Mouse (Mus musculus): ENCODE data around the gene Olfr713.

The Olfr713 gene

DNA sequence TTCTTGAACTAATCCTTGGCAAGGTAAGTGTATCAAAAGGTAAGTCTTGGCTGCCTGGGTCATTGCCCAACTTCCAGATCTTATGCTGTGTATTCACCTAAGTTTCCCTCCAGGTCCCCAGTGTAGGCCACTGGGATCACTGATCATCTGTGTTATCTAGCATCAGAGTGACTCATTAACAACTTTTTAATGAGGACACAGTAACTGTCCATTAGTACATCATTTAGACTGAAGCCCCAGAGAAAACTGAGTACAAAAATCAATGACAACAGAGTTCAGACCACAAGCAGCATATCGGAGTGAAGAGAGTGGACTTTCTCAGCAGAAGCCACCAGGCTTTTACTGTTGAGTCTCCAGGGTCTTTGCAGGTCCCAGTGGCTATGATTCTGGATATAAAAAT is at the start of gene Olfr713:
Gene Olfr713, plus strand, starts transcription at position 301 of the 400 bp plus-strand sequence.
- no peak for DNase-seq

DNA sequence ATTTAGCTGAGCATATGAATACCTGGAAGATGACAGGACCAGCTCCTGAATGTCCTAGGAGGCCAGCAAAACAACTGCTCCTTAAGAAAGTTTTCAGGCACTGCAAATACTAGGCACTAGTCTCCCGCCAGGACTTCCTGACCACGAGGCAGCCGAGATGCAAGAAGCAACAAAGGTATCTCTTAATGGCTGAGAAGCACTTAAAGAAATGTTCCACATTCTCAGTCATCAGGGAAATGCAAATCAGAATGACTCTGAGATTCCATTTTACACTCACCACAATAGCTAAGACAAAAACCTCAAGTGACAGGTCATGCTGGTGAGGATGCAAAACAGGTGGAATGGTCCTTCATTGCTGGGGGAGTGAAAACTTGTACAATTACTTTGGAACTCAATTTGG is 45.7 kb upstream of the Olfr713 start:
- no peak for DNase-seq

DNA sequence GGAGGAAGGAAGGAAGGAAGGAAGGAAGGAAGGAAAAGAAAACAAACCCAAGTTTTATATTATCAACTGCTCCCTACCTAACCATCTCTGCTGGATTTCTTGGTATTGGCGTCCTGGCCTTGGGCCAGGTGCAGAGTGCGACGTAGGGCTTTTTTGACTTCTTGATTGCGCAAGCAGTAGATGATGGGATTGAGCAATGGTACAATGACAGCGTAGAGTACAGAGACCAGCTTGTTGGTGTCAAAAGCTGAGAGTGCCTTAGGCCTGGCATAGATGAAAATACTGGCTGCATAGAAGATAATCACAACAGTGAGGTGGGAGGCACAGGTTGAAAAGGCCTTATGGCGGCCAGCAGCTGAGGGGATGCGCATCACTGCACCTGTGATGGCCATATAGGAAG is 30.2 kb upstream of the Olfr713 start:
- no peak for DNase-seq

DNA sequence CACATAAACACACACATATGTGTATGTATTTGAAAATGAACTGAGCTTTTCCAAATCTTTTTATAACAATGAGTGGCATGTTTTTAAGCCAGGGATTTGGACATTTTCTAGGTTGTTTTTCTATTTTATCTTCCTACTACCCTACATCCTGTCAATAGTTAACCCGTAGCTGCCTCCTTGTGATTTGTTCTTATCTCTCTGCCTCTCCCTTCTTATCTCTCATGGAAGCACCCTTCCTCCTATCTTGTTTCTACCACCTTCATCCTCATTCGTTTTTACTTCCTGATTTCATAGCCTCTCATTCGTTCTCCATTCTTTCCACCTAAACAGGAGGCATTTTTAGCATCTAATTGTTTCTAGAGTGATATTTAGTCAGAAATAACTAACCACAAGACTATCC is 26.8 kb upstream of the Olfr713 start:
- no peak for DNase-seq

DNA sequence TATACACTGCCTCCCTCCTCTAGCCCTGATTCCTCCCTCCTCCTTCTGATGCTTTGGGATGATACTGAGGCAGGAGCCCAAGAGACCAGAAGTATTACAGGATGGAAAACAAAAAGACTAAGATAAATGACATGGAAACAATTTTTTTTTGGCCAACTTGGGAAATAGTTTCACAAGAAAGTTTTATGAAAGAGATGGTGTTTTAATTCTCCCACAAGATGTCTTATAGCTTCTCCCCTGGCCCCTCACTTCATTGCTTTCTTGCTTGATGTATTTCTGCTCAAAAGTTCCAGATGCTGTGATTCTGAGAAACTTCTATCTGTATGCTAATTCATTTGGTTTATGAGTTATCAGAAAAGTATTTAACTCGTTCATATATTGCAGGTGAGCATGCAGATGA is 25.0 kb upstream of the Olfr713 start, which contains the start of gene Olfr2:
Gene Olfr2, minus strand, starts transcription at position 101 of the 400 bp plus-strand sequence.
- DNase-seq, result no peak

DNA sequence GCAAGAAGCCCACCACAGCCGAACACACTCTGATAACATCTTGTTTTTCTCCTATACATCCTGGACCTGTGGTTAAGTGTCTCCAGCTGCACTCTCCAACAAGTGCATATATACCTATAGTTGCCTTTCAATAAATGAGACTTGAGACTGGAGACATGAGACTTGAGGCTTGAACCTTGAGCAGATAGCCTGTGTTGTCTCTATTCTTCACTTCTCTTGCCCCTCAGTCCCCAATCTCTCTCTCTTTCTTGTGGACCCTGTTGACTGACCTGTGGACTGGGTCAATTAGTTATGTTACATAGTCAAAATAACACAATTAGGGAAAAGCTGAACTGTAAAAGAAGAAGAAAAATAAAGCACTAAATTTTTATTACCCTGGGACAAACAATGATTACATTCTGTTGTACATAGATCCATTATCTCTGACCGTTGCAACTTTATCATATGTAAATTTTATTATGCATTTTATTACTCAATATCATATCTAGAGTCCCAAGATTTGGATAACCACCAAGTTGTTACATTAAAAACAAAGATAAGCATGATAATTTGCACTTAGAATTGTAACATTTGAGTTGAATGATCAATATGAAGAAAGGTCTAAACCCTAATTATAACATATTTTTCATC is 9.1 kb downstream of the Olfr713 start:
- no peak for DNase-seq

DNA sequence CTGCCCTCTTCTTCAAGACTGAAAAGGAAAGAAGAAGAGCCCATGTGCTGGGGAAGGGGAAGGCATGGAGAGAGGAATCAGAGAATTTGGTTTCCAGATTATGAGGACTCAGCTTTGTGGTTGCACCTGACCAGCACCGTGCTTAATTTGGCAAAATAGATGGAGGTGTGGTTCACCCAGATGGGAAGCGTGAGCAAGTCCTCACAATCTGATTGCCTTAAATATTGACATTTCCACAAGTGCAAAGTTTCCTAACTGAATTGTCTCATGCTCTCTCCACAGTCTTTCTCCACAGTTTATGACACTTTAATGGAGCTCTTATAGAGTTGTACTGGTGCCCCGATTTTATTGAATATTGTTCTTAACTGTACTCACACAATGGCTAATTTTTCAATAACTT is 12.2 kb downstream of the Olfr713 start:
- DNase-seq, result no peak

DNA sequence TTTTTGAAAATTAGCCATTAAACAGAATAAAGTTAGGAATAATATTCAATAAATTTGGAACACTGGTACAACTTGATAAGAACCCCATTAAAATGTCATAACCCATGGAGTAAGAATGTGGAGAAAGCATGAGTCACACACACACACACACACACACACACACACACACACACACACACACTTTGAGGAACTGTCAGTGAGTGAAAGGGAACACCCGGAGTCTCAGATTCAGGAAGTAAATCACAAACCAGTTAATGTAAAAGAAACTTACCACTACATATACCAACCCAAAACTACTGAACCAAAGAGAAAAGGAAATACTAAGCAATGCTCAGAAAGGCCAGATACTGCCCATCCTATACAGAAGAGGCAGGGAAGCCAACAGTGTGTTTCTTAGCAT is 13.4 kb downstream of the Olfr713 start:
- no peak for DNase-seq

DNA sequence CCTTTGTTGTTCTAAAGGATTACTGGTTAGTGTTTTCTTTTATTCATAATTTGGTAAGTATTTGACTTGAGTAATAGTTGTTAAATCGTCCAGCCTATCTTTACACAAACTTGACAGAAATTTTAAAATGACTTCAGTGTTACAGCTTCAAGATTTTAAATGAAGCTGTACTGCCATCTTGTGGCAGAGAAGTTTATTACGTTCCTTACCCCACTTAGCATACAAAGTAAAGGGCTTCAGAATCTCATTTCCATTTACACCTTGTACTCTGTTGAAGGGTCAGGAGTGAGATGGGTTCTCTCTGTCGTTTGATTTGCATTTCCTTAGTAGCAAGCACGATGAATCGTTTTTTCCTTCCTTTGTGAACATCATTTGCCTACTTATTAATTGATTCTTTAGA is 14.9 kb downstream of the Olfr713 start:
- DNase-seq, result peak in 1 of 2 experiments; percentile 6

DNA sequence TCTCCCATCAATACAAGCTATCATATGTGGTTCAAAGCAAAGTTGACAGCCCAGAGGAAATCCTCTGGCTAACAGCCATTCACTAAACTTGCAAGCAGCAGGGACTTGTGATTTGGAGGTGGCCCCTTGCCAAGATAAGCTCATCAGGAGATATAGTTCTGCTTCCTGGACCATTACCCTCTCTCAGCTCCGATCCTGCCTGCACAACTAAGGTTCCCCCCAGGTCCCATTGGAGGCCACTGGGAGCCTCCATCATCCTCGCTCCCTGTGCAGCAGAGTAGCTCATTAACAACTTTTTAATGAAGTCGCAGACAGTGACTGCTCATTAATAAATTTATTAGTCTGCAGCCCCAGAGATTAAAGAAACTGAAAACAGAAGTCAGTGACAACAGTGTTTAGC is 16.6 kb downstream of the Olfr713 start:
- no peak for DNase-seq

DNA sequence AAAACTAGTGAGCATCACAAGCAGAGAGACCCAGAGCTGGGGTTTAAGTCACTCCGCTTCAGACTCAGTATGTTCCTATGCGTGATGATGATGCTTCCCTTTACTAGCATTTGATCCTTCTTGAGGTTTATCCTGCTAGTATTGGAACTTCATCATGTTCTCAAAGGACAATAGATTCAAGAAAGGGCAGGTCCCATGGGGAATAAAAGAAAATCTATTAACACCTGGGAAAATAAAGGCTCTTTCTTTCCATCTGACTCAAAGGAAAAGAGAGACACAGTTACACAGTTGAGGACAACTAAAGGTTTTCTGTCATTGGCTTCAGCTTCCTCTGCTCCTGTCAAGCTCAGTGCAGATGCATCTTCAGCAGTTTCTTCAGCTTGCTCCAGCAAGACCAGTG is 39.7 kb downstream of the Olfr713 start, which contains the start of gene Olfr714:
Gene Olfr714, plus strand, starts transcription at position 301 of the 400 bp plus-strand sequence.
- DNase-seq, result no peak
